Mouse (Mus musculus): ENCODE data around the gene Ephb4. TPM values are rescaled to one million over a fixed set of nuclear protein-coding genes. Genes with fewer than 3 reads are reported as not detected.

Ephb4 gene
- total and polyA plus RNA-seq, 3 experiments = 0.08 to 0.12 TPM; not detected in 1

GRCm38 (mm10) chr5:137376722-137377121 is 26.8 kb downstream of the Ephb4 start:
- no peak overlapping the region for H3K27ac ChIP-seq (ENCODE audit: control insufficient read depth, low read depth, low read length)
- H3K4me3 ChIP-seq (ENCODE audit: control insufficient read depth in 1 of 2, insufficient read depth in 1 of 2, low read depth in 2 of 2, low read length in 2 of 2) = no peak overlapping the region
- H3K36me3 ChIP-seq (ENCODE audit: control insufficient read depth in 1 of 2, insufficient read depth in 2 of 2, low read length in 2 of 2) = no peaks in the 10 kb centered on the region
- H3K27me3 ChIP-seq (ENCODE audit: control insufficient read depth in 1 of 2, insufficient read depth in 2 of 2, low read length in 2 of 2) = peaks cover 2 to 7% of the 10 kb centered on the region in 2 experiments; a peak in 3 of 4 replicates
- no peak overlapping the region for H3K9ac ChIP-seq (ENCODE audit: control insufficient read depth, low read depth, low read length, poor library complexity, severe bottlenecking)
- TF ChIP-seq MYB (IDR thresholded peaks at IDR 0.05; ENCODE audit: low read depth, low read length) = no peak
- no peak for TF ChIP-seq MEF2A (IDR thresholded peaks at IDR 0.05; ENCODE audit: extremely low read depth, insufficient replicate concordance, low read depth, low read length, poor library complexity, severe bottlenecking)
- TF ChIP-seq UBTF (IDR thresholded peaks at IDR 0.05; ENCODE audit: borderline replicate concordance, insufficient read depth, low read depth, low read length) = no peak
- TF ChIP-seq GABPA (IDR thresholded peaks at IDR 0.05; ENCODE audit: low read depth, low read length) = no peak
- TF ChIP-seq CHD1 (IDR thresholded peaks at IDR 0.05; ENCODE audit: low read depth, low read length) = no peak
- TF ChIP-seq ZC3H11A (IDR thresholded peaks at IDR 0.05; ENCODE audit: low read depth, low read length) = no peak
- no peaks in the 10 kb centered on the region for H3K9me3 ChIP-seq (replicated peaks; ENCODE audit: insufficient read depth, low read length)
- no peaks in the 10 kb centered on the region for H3K4me1 ChIP-seq (ENCODE audit: control insufficient read depth in 1 of 2, insufficient read depth in 2 of 2, low read length in 2 of 2)
- H3K79me2 ChIP-seq (ENCODE audit: control insufficient read depth, insufficient read depth, low read length, poor library complexity) = no peaks in the 10 kb centered on the region
- DNase-seq (ENCODE audit: low read depth, low spot score) = no peak

- Histone ChIP-seq H3K27me3 (ENCODE audit: control insufficient read depth in 1 of 2, insufficient read depth in 2 of 2, low read length in 2 of 2) (peaks cover 1 to 7% of the 10 kb centered on the region in 2 experiments; a peak in 3 of 4 replicates), H3K9me3 (replicated peaks; ENCODE audit: insufficient read depth, low read length) (no peaks in the 10 kb centered on the region), H3K4me3 (ENCODE audit: control insufficient read depth in 1 of 2, insufficient read depth in 1 of 2, low read depth in 2 of 2, low read length in 2 of 2) (no peak overlapping the region), H3K9ac (ENCODE audit: control insufficient read depth, low read depth, low read length, poor library complexity, severe bottlenecking) (no peak overlapping the region), H3K79me2 (ENCODE audit: control insufficient read depth, insufficient read depth, low read length, poor library complexity) (no peaks in the 10 kb centered on the region), H3K4me1 (ENCODE audit: control insufficient read depth in 1 of 2, insufficient read depth in 2 of 2, low read length in 2 of 2) (no peaks in the 10 kb centered on the region), H3K36me3 (ENCODE audit: control insufficient read depth in 1 of 2, insufficient read depth in 2 of 2, low read length in 2 of 2) (no peaks in the 10 kb centered on the region), H3K27ac (ENCODE audit: control insufficient read depth, low read depth, low read length) (no peak overlapping the region)
- TF ChIP-seq ZKSCAN1 (IDR thresholded peaks at IDR 0.05; ENCODE audit: low read depth, low read length) (no peak), ETS1 (IDR thresholded peaks at IDR 0.05; ENCODE audit: low read depth, low read length) (no peak), RCOR1 (IDR thresholded peaks at IDR 0.05; ENCODE audit: low read depth, low read length) (no peak), TAL1 (IDR thresholded peaks at IDR 0.05; ENCODE audit: low read length) (no peak), MEF2A (IDR thresholded peaks at IDR 0.05; ENCODE audit: extremely low read depth, insufficient replicate concordance, low read depth, low read length, poor library complexity, severe bottlenecking) (no peak), CHD2 (IDR thresholded peaks at IDR 0.05; ENCODE audit: low read length) (no peak), SIN3A (IDR thresholded peaks at IDR 0.05; ENCODE audit: low read length) (no peak), MAZ (IDR thresholded peaks at IDR 0.05; ENCODE audit: low read depth, low read length) (no peak), POLR2AphosphoS2 (IDR thresholded peaks at IDR 0.05; ENCODE audit: low read length) (no peak)
- no peak for DNase-seq (ENCODE audit: low read depth, low spot score)
Measured at GRCm38 (mm10) chr5:137377176-137377575, 27.3 kb downstream of the Ephb4 start.

GRCm38 (mm10) chr5:137377603-137378002 is 27.7 kb downstream of the Ephb4 start:
- H3K79me2 ChIP-seq (ENCODE audit: control insufficient read depth, insufficient read depth, low read length, poor library complexity) = no peaks in the 10 kb centered on the region
- H3K4me3 ChIP-seq (ENCODE audit: control insufficient read depth in 1 of 2, insufficient read depth in 1 of 2, low read depth in 2 of 2, low read length in 2 of 2) = no peak overlapping the region
- no peaks in the 10 kb centered on the region for H3K36me3 ChIP-seq (ENCODE audit: control insufficient read depth in 1 of 2, insufficient read depth in 2 of 2, low read length in 2 of 2)
- H3K27me3 ChIP-seq (ENCODE audit: control insufficient read depth in 1 of 2, insufficient read depth in 2 of 2, low read length in 2 of 2) = peaks cover 1 to 7% of the 10 kb centered on the region in 2 experiments; a peak in 3 of 4 replicates
- H3K9ac ChIP-seq (ENCODE audit: control insufficient read depth, low read depth, low read length, poor library complexity, severe bottlenecking) = no peak overlapping the region
- no peaks in the 10 kb centered on the region for H3K9me3 ChIP-seq (replicated peaks; ENCODE audit: insufficient read depth, low read length)
- no peak overlapping the region for H3K27ac ChIP-seq (ENCODE audit: control insufficient read depth, low read depth, low read length)
- DNase-seq (ENCODE audit: low read depth, low spot score) = no peak
- no peaks in the 10 kb centered on the region for H3K4me1 ChIP-seq (ENCODE audit: control insufficient read depth in 1 of 2, insufficient read depth in 2 of 2, low read length in 2 of 2)
- no peak for TF ChIP-seq BHLHE40 (IDR thresholded peaks at IDR 0.05; ENCODE audit: borderline replicate concordance, low read depth, low read length)
- TF ChIP-seq ELF1 (IDR thresholded peaks at IDR 0.05; ENCODE audit: low read depth, low read length) = no peak
- TF ChIP-seq MYB (IDR thresholded peaks at IDR 0.05; ENCODE audit: low read depth, low read length) = no peak
- TF ChIP-seq SMC3 (IDR thresholded peaks at IDR 0.05; ENCODE audit: low read depth, low read length) = no peak
- TF ChIP-seq MAFK (IDR thresholded peaks at IDR 0.05; ENCODE audit: borderline replicate concordance, low read depth, low read length) = no peak
- TF ChIP-seq CHD1 (IDR thresholded peaks at IDR 0.05; ENCODE audit: low read depth, low read length) = no peak
- no peak for TF ChIP-seq HCFC1 (IDR thresholded peaks at IDR 0.05; ENCODE audit: low read depth, low read length)
- TF ChIP-seq CHD2 (IDR thresholded peaks at IDR 0.05; ENCODE audit: low read length) = no peak
- no peak for TF ChIP-seq USF2 (IDR thresholded peaks at IDR 0.05; ENCODE audit: borderline replicate concordance in 1 of 2, insufficient read depth in 1 of 2, low read depth in 1 of 2, low read length in 2 of 2)
- TF ChIP-seq TAL1 (IDR thresholded peaks at IDR 0.05; ENCODE audit: low read length) = no peak
- TF ChIP-seq NRF1 (IDR thresholded peaks at IDR 0.05; ENCODE audit: insufficient read depth, low read depth, low read length, poor library complexity, severe bottlenecking) = no peak
- TF ChIP-seq TCF12 (IDR thresholded peaks at IDR 0.05; ENCODE audit: low read depth, low read length) = no peak
- no peak for TF ChIP-seq GABPA (IDR thresholded peaks at IDR 0.05; ENCODE audit: low read depth, low read length)
- no peak for TF ChIP-seq ZKSCAN1 (IDR thresholded peaks at IDR 0.05; ENCODE audit: low read depth, low read length)
- no peak for TF ChIP-seq USF1 (IDR thresholded peaks at IDR 0.05; ENCODE audit: low read depth, low read length)
- no peak for TF ChIP-seq MEF2A (IDR thresholded peaks at IDR 0.05; ENCODE audit: extremely low read depth, insufficient replicate concordance, low read depth, low read length, poor library complexity, severe bottlenecking)
- TF ChIP-seq POLR2A (IDR thresholded peaks at IDR 0.05; ENCODE audit: control insufficient read depth in 1 of 2, insufficient read depth in 1 of 2, low read depth in 1 of 2, low read length in 2 of 2, poor library complexity in 1 of 2) = no peak

All from MEL (cell line).